Mouse (Mus musculus) embryonic facial prominence, embryonic 11.5 days (tissue): ENCODE results near the gene Dok5. TPM values are rescaled to one million over a fixed set of nuclear protein-coding genes. Genes with fewer than 3 reads are reported as not detected.

Source experiments
- ATAC-seq: fragments of 200-750 bp; cut with Nextera tagmentation; replicated peaks from 2 replicates; pipeline ENCODE4 v1.8.0; 2017; ENCODE audit warnings: low read depth; ENCODE audit not compliant: insufficient number of reproducible peaks, low FRiP score, low TSS enrichment
- DNase-seq: peaks from one replicate; pipeline ENCODE4 v3.0.0-alpha.2; 2015; ENCODE audit warnings: low spot score
- H3K27ac ChIP-seq: fragments of 300-500 bp; sonication (generic); replicated peaks from 2 replicates; pipeline ENCODE4 v1.5.1; 2014; ENCODE audit warnings: mild to moderate bottlenecking, low read depth, low read length, control low read depth
- H3K27me3 ChIP-seq: fragments of 300-500 bp; sonication (generic); 2 replicates; pipeline ENCODE4 v1.6.1; 2014; ENCODE audit warnings: mild to moderate bottlenecking, low read length, moderate library complexity, mixed read lengths; ENCODE audit not compliant: control insufficient read depth, insufficient read depth
- H3K36me3 ChIP-seq: fragments of 300-500 bp; sonication (generic); replicated peaks from 2 replicates; pipeline ENCODE4 v1.6.1; 2014; ENCODE audit warnings: low read depth, mild to moderate bottlenecking, low read length, moderate library complexity, mixed read lengths; ENCODE audit not compliant: control insufficient read depth, insufficient read depth
- H3K4me1 ChIP-seq: fragments of 300-500 bp; sonication (generic); 2 replicates; pipeline ENCODE4 v1.6.1; 2014; ENCODE audit warnings: low read length, mixed read lengths; ENCODE audit not compliant: control insufficient read depth, insufficient read depth
- H3K4me2 ChIP-seq: fragments of 300-500 bp; sonication (generic); 2 replicates; pipeline ENCODE4 v1.6.1; 2014; ENCODE audit warnings: low read depth, mild to moderate bottlenecking, control low read depth, low read length, moderate library complexity
- H3K4me3 ChIP-seq: fragments of 300-500 bp; sonication (generic); 2 replicates; pipeline ENCODE4 v1.5.1; 2014; ENCODE audit warnings: low read depth, low read length, control low read depth
- H3K9ac ChIP-seq: fragments of 300-500 bp; sonication (generic); replicated peaks from 2 replicates; pipeline ENCODE4 v1.6.1; 2014; ENCODE audit warnings: mild to moderate bottlenecking, control low read depth, low read length
- H3K9me3 ChIP-seq: fragments of 300-500 bp; sonication (generic); replicated peaks from 2 replicates; pipeline ENCODE4 v1.6.1; 2016; ENCODE audit warnings: mild to moderate bottlenecking, low read length, inconsistent platforms, mixed read lengths; ENCODE audit not compliant: control insufficient read depth
- WGBS: fragments of 180-500 bp; shearing (Covaris S2); extraction: QIAGEN DNeasy Blood & Tissue Kit; methylation state at CpG from one replicate; pipeline ENCODE4 v1.1.7; 2014; 5-methylcytosine and 5-hydroxymethylcytosine counted together
- polyA plus RNA-seq: library from polyadenylated mRNA; unstranded; fragments of >200 nt; fragmentation: Nextera tagmentation; extraction: Ambion mirVana; gene quantifications from 2 replicates; pipeline ENCODE4 v1.2.1, GENCODE M21; 2014

Gene Dok5
- polyA plus RNA-seq, 1 experiment from 2014 or later: 10.1 TPM

- no peak for ATAC-seq
- Histone ChIP-seq H3K27me3 (no peaks in the 10 kb centered on the region), H3K4me1 (no peaks in the 10 kb centered on the region), H3K9ac (no peak overlapping the region), H3K4me2 (no peak overlapping the region), H3K9me3 (no peaks in the 10 kb centered on the region), H3K36me3 (no peaks in the 10 kb centered on the region), H3K27ac (no peak overlapping the region), H3K4me3 (no peak overlapping the region)
- 87% methylated on average over 15 of the region's 15 CpGs for WGBS
- no peak for DNase-seq
Observed at GRCm38 (mm10) chr2:170870566-170870965, 139.0 kb downstream of the Dok5 start.

- H3K4me2 ChIP-seq: no peak overlapping the region
- DNase-seq (no peak), ATAC-seq (no peak)
- no peak overlapping the region for H3K27ac ChIP-seq
- H3K9ac ChIP-seq: no peak overlapping the region
- H3K4me3 ChIP-seq: no peak overlapping the region
- H3K4me1 ChIP-seq: no peaks in the 10 kb centered on the region
- H3K9me3 ChIP-seq: no peaks in the 10 kb centered on the region
- no peaks in the 10 kb centered on the region for H3K27me3 ChIP-seq
- no peaks in the 10 kb centered on the region for H3K36me3 ChIP-seq
- 87% methylated on average over 3 of the region's 3 CpGs for WGBS
Observed at GRCm38 (mm10) chr2:170871469-170871868, 139.9 kb downstream of the Dok5 start.

GRCm38 (mm10) chr2:170873382-170873781 is 141.8 kb downstream of the Dok5 start:
- H3K4me2 ChIP-seq: no peak overlapping the region
- ATAC-seq (no peak), DNase-seq (peak; percentile 85)
- no peaks in the 10 kb centered on the region for H3K4me1 ChIP-seq
- H3K9ac ChIP-seq: no peak overlapping the region
- no peak overlapping the region for H3K4me3 ChIP-seq
- H3K36me3 ChIP-seq: no peaks in the 10 kb centered on the region
- no peak overlapping the region for H3K27ac ChIP-seq
- no peaks in the 10 kb centered on the region for H3K27me3 ChIP-seq
- 15% methylated on average over 8 of the region's 8 CpGs for WGBS
- no peaks in the 10 kb centered on the region for H3K9me3 ChIP-seq

- H3K4me2 ChIP-seq: no peak overlapping the region
- H3K9ac ChIP-seq: no peak overlapping the region
- no peak overlapping the region for H3K27ac ChIP-seq
- no peaks in the 10 kb centered on the region for H3K36me3 ChIP-seq
- no peaks in the 10 kb centered on the region for H3K4me1 ChIP-seq
- H3K4me3 ChIP-seq: no peak overlapping the region
- no peaks in the 10 kb centered on the region for H3K9me3 ChIP-seq
- peak; percentile 95 for DNase-seq
- peak; percentile 64 for ATAC-seq
- H3K27me3 ChIP-seq: no peaks in the 10 kb centered on the region; the same call in 1 of the 2 replicates
- under 1% methylated on average over 4 of the region's 4 CpGs for WGBS
Observed at GRCm38 (mm10) chr2:170877515-170877914, 145.9 kb downstream of the Dok5 start.

- Histone ChIP-seq H3K4me3 (no peak overlapping the region), H3K27ac (no peak overlapping the region), H3K9ac (no peak overlapping the region), H3K36me3 (no peaks in the 10 kb centered on the region), H3K4me1 (no peaks in the 10 kb centered on the region), H3K27me3 (no peaks in the 10 kb centered on the region; the same call in 1 of the 2 replicates), H3K9me3 (no peaks in the 10 kb centered on the region), H3K4me2 (no peak overlapping the region)
- DNase-seq (no peak), ATAC-seq (no peak)
- 63% methylated on average over 5 of the region's 5 CpGs for WGBS
Observed at GRCm38 (mm10) chr2:170877936-170878335, 146.3 kb downstream of the Dok5 start.

GRCm38 (mm10) chr2:170884209-170884801 is 152.7 kb downstream of the Dok5 start:
- WGBS: 60% methylated on average over 4 of the region's 4 CpGs
- Histone ChIP-seq H3K9me3 (no peaks in the 10 kb centered on the region), H3K4me1 (no peaks in the 10 kb centered on the region), H3K9ac (no peak overlapping the region), H3K36me3 (no peaks in the 10 kb centered on the region), H3K4me2 (no peak overlapping the region), H3K4me3 (no peak overlapping the region), H3K27ac (no peak overlapping the region), H3K27me3 (no peaks in the 10 kb centered on the region)
- no peak for DNase-seq
- no peak for ATAC-seq

GRCm38 (mm10) chr2:170887984-170888383 is 156.4 kb downstream of the Dok5 start:
- Histone ChIP-seq H3K27me3 (no peaks in the 10 kb centered on the region), H3K4me3 (no peak overlapping the region), H3K27ac (no peak overlapping the region), H3K9me3 (no peaks in the 10 kb centered on the region), H3K4me1 (no peaks in the 10 kb centered on the region), H3K4me2 (no peak overlapping the region), H3K36me3 (no peaks in the 10 kb centered on the region), H3K9ac (no peak overlapping the region)
- 63% methylated on average over 9 of the region's 9 CpGs for WGBS
- ATAC-seq (no peak), DNase-seq (no peak)

GRCm38 (mm10) chr2:170895096-170895495 is 163.5 kb downstream of the Dok5 start:
- H3K9ac ChIP-seq: no peak overlapping the region
- H3K27me3 ChIP-seq: no peaks in the 10 kb centered on the region
- WGBS: 87% methylated on average over 8 of the region's 8 CpGs
- H3K36me3 ChIP-seq: no peaks in the 10 kb centered on the region
- no peak overlapping the region for H3K4me3 ChIP-seq
- H3K27ac ChIP-seq: no peak overlapping the region
- no peaks in the 10 kb centered on the region for H3K4me1 ChIP-seq
- DNase-seq (no peak), ATAC-seq (no peak)
- no peak overlapping the region for H3K4me2 ChIP-seq
- H3K9me3 ChIP-seq: no peaks in the 10 kb centered on the region
